Mouse (Mus musculus) thymus, adult 18-20 months (tissue): ENCODE data around the gene 6030468B19Rik.
"Not testable (repeated sequence)": the region's sequence is repeated elsewhere in the genome, so short reads cannot be mapped to it uniquely, and the experiment has no call there.

Experiments
- DNase-seq, 2 experiments: peaks; one replicate each; pipeline ENCODE4 v3.0.0; 2022; ENCODE audit warnings: mixed read lengths in 2 of 2

Gene 6030468B19Rik

DNA sequence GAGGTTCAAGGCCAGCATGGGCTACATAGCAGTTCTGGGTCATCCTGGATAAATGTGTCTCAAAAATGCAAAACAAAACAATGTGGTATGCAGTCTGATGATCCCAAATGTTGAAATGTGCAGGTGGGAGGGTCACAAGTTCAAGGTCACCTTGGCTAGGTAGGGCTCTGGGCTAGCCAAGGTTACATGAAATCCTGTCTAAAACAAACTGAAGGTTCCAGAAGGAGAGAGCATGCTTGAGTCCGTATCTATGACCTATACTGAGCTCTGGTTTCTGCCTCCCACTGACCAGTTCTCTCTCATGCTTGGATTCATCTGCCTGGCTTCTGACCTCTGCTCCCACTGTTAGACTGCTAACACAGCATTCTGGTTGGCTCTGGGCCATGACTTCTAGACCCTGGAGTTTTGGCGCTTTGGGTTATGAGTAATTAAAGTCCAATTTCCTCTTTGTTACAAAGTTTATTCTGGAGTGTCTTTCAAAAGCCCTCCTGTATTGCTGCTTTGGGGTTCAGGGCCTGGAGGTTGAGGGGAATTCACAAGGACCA lies 32.3 kb downstream of the 6030468B19Rik start:
- no peak for DNase-seq

- no peak for DNase-seq
These were observed 32.9 kb downstream of the 6030468B19Rik start for GRCm38 (mm10) chr11:117830401-117830800.

- DNase-seq, result peak; percentile 84 to 88
These were observed 34.9 kb downstream of the 6030468B19Rik start for GRCm38 (mm10) chr11:117832086-117832969.

DNA sequence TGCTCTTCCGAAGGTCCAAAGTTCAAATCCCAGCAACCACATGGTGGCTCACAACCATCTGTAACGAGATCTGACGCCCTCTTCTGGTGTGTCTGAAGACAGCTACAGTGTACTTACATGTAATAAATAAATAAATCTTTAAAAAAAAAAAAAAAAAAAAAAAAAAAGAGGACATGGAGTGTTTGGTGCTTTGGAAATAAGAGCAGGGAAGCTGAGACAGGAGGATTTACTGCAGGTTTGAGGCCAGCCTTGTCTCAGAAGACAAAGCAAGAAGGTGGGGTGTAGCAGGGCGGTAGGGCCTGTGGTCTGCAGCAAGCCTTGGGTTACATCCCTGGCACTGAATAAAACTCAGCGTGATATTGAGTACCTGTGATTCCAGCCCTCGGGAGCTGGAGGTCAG lies 36.0 kb downstream of the 6030468B19Rik start:
- DNase-seq, result not testable (repeated sequence)

DNA sequence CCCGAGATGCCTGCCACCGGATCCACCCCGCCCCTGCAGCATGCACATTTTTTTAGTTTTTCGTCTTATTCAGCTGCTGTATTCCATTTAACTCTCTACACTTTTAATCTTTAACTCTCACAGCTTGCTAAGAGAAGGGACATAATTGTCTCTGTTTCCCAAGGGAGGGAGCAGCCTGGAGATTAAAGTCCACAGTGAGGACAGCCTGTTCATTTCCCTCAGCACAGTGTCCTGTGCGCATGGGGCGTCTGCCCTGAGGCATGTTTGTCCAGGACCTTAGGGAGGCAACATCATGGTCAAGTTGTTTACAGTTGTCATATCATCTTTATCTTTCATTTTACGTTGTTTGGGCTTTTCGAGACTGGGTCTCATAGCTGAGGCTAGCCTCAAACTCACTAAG lies 36.6 kb downstream of the 6030468B19Rik start:
- no peak for DNase-seq

GRCm38 (mm10) chr11:117836306-117836705 lies 38.8 kb downstream of the 6030468B19Rik start:
- no peak for DNase-seq

DNA sequence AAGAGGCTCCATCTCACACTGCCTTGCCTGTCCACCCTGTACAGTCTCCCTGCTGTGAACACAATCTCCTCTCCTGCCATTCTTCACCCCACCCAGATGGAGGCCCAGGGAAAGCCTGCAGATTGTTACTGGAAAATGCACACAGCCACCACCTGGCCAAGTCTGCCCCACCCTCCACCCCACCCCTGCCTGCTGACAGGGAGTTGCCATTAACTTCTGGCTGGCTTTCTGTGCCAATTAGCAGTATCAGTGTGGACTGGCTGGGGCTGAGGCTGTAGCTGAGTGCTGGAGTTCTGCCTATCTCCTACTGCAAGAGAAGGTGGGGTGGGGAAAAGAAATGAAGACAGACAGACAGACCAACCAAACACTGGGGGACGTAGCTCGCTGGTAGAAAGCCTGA lies 41.1 kb downstream of the 6030468B19Rik start:
- no peak for DNase-seq

- no peak for DNase-seq
These were observed 41.6 kb downstream of the 6030468B19Rik start for GRCm38 (mm10) chr11:117839021-117839420.

- DNase-seq, result no peak
These were observed 43.5 kb downstream of the 6030468B19Rik start for GRCm38 (mm10) chr11:117840910-117841309.

- no peak for DNase-seq
These were observed 46.0 kb downstream of the 6030468B19Rik start for GRCm38 (mm10) chr11:117843434-117843833.

DNA sequence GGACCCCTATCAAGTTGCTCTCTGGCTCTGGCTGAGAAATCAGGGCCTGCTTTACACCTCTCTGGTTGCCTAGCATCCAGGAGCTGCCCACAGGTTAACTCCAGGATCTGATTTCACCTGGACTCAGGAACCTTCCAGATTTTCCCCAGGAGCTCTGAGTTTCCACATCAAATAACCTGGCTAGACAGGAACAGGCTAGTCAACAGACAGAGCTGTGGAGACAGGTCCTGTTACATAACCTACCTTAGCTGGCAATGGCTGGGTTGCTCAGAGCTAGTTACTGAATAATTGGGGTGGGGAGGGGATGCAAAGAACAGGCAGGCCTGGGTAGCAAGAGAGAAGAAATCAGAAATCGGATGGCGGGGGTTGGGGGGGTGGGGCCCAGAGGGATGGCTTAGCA lies 47.5 kb downstream of the 6030468B19Rik start:
- DNase-seq, result no peak

GRCm38 (mm10) chr11:117845651-117846050 lies 48.2 kb downstream of the 6030468B19Rik start:
- no peak for DNase-seq

DNA sequence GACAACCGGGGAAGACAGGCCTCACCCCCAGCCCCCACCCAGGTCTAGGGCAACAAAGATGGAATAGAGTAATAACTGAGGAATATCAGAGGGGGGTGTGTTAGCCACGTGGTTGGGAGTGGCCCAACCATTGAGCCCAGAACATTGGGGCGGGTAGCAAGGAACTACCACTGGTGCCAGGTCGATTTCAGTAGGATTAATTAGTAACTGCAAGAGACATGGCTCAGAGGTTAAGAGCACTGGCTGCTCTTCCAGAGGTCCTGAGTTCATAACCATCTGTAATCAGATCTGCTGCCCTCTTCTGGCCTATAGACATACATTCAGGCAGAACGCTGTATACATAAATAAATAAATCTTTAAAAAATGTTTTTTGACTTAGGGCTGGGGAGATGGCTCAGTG lies 49.2 kb downstream of the 6030468B19Rik start:
- DNase-seq, result no peak

GRCm38 (mm10) chr11:117847593-117848215 lies 50.2 kb downstream of the 6030468B19Rik start:
- DNase-seq, result no peak

- DNase-seq, result peak in 1 of 2 experiments; percentile 64
These were observed 51.0 kb downstream of the 6030468B19Rik start for GRCm38 (mm10) chr11:117848271-117848984.

GRCm38 (mm10) chr11:117848985-117849671 lies 51.7 kb downstream of the 6030468B19Rik start, which contains the start of gene Birc5:
TSS of gene Birc5 (plus strand) at chr11:117849251.
- DNase-seq, result peak; percentile 93 to 94

- DNase-seq, result no peak
These were observed 55.4 kb downstream of the 6030468B19Rik start for GRCm38 (mm10) chr11:117852875-117853274.

DNA sequence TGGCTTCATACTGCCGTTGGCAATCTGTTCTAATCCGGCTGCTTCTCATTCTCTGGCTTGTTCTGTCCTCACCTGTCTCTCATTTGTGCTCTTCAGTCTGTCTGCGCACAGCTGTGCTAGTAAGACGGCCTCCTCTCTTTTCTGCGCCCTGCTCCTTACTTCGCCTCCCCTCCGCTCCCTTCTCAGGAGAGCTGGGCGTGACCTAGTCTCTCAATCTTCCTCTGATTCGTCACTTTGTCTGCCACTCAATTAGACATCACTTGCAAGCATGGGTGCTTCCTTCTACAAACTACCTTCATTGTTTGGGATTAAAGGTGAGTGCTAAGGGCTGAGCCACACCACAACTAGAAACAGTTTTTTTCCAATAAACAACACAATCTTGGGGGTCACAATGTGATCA lies 56.8 kb downstream of the 6030468B19Rik start:
- no peak for DNase-seq

DNA sequence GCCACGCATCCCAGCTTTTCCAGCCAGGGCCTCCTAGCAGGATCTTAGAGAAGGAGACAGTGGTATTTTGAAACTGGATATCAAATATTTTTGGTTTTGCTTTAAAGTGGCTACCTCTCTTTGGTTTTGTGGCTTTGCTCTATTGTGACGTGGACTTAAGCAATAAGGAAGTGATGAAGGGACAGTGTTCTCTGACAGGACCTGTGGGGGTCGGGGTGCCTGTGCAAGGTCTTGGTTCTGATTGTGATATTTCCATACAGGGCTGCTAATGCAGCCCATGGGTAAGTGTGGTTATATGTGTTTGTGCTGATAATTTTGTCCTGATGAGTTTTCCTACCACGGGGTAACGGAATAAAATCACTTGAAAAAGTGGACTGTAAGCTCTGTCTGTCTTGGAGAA lies 57.9 kb downstream of the 6030468B19Rik start:
- no peak for DNase-seq

DNA sequence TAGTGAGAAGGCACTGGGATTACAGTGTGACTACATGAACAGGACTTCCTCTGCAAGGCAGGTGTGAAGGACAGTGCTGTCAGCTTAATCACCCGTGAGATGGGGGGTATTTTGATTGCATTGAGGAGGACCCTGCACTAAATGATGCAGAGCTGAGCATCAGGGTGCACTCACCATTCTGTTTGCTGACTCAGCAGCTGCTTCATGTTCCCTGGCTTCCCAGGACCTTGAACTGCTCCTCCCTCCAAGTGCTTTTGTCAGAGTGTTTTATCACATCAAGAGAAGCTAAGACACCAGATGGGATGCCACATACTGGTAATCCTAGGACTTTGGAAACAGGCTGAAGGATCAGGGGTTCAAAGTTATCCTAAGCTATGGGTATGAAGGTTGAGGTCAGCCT lies 58.5 kb downstream of the 6030468B19Rik start:
- DNase-seq, result no peak
